Mouse (Mus musculus) forebrain, embryonic 14.5 days (tissue): ENCODE data around the gene Clec4f. TPM values are rescaled to one million over a fixed set of nuclear protein-coding genes. Genes with fewer than 3 reads are reported as not detected.

Source experiments
- polyA plus RNA-seq: library from polyadenylated mRNA; unstranded; fragments of >200 nt; fragmentation: Nextera tagmentation; extraction: Ambion mirVana; gene quantifications from 2 replicates; pipeline ENCODE4 v1.2.1, GENCODE M21; 2014

Gene Clec4f
- polyA plus RNA-seq, 1 experiment from 2014 or later, result not detected

Other genes starting within 250 kb of the Clec4f start
- gene Tet3, start 197.1 kb downstream of the Clec4f start, polyA plus RNA-seq, result 34.9 and 49.5 TPM in 2 replicates
- gene Dguok, start 149.2 kb downstream of the Clec4f start, polyA plus RNA-seq, result 63.9 and 71.1 TPM in 2 replicates
- gene Actg2, start 119.9 kb downstream of the Clec4f start, polyA plus RNA-seq, result 1.2 and 1.9 TPM in 2 replicates
- gene Stambp, start 83.5 kb downstream of the Clec4f start, polyA plus RNA-seq, result 56.5 and 62.7 TPM in 2 replicates
- not detected in 2 replicates for gene Cd207, start 21.7 kb upstream of the Clec4f start, polyA plus RNA-seq
- gene Vax2, start 55.1 kb upstream of the Clec4f start, polyA plus RNA-seq, result not detected in 2 replicates
- not detected in 2 replicates for gene Atp6v1b1, start 86.8 kb upstream of the Clec4f start, polyA plus RNA-seq
- gene Ankrd53, start 106.5 kb upstream of the Clec4f start, polyA plus RNA-seq, result not detected in 2 replicates
- gene Tex261, start 119.6 kb upstream of the Clec4f start, polyA plus RNA-seq, result 63.5 and 76.4 TPM in 2 replicates
- gene Nagk, start 138.8 kb upstream of the Clec4f start, polyA plus RNA-seq, result 78.5 and 85.9 TPM in 2 replicates
- 30.1 and 32.0 TPM in 2 replicates for gene Paip2b, start 175.6 kb upstream of the Clec4f start, polyA plus RNA-seq
- 91.4 and 114 TPM in 2 replicates for gene Zfp638, start 210.9 kb upstream of the Clec4f start, polyA plus RNA-seq